Mouse (Mus musculus) intestine, embryonic 16.5 days (tissue): ENCODE results near the gene Oma1. TPM values are rescaled to one million over a fixed set of nuclear protein-coding genes. Genes with fewer than 3 reads are reported as not detected.

Experiments used
- ATAC-seq: fragments of 200-750 bp; cut with Nextera tagmentation; 2 replicates; pipeline ENCODE4 v1.8.0; 2017; ENCODE audit warnings: moderate TSS enrichment, moderate library complexity
- H3K27ac ChIP-seq: fragments of 300-500 bp; sonication (generic); 2 replicates; pipeline ENCODE4 v1.5.1; 2014; ENCODE audit warnings: mild to moderate bottlenecking, low read length
- H3K27me3 ChIP-seq: fragments of 300-500 bp; sonication (generic); replicated peaks from 2 replicates; pipeline ENCODE4 v1.6.1; 2014; ENCODE audit warnings: low read length, control low read depth, mixed read lengths; ENCODE audit not compliant: control insufficient read depth, insufficient read depth
- H3K36me3 ChIP-seq: fragments of 300-500 bp; sonication (generic); 2 replicates; pipeline ENCODE4 v1.6.1; 2014; ENCODE audit warnings: low read length, control low read depth; ENCODE audit not compliant: control insufficient read depth, insufficient read depth
- H3K4me1 ChIP-seq: fragments of 300-500 bp; sonication (generic); 2 replicates; pipeline ENCODE4 v1.6.1; 2014; ENCODE audit warnings: low read length, control low read depth, mixed read lengths; ENCODE audit not compliant: control insufficient read depth, insufficient read depth
- H3K4me2 ChIP-seq: fragments of 300-500 bp; sonication (generic); 2 replicates; pipeline ENCODE4 v1.6.1; 2014; ENCODE audit warnings: low read depth, low read length, control low read depth
- H3K4me3 ChIP-seq: fragments of 300-500 bp; sonication (generic); 2 replicates; pipeline ENCODE4 v1.5.1; 2014; ENCODE audit warnings: mild to moderate bottlenecking, low read length
- H3K9ac ChIP-seq: fragments of 300-500 bp; sonication (generic); 2 replicates; pipeline ENCODE4 v1.6.1; 2014; ENCODE audit warnings: low read depth, low read length
- H3K9me3 ChIP-seq: fragments of 300-500 bp; sonication (generic); 2 replicates; pipeline ENCODE4 v1.6.1; 2016; ENCODE audit warnings: low read length, control low read depth; ENCODE audit not compliant: control insufficient read depth
- WGBS: fragments of 180-500 bp; shearing (Covaris S2); extraction: QIAGEN DNeasy Blood & Tissue Kit; methylation state at CpG from one replicate; pipeline ENCODE4 v1.1.7; 2014; 5-methylcytosine and 5-hydroxymethylcytosine counted together
- polyA plus RNA-seq: library from polyadenylated mRNA; unstranded; fragments of >200 nt; fragmentation: Nextera tagmentation; extraction: Ambion mirVana; gene quantifications from 2 replicates; pipeline ENCODE4 v1.2.1, GENCODE M21; 2015

Oma1 gene
- polyA plus RNA-seq, 1 experiment from 2014 or later, result 25.4 TPM

DNA sequence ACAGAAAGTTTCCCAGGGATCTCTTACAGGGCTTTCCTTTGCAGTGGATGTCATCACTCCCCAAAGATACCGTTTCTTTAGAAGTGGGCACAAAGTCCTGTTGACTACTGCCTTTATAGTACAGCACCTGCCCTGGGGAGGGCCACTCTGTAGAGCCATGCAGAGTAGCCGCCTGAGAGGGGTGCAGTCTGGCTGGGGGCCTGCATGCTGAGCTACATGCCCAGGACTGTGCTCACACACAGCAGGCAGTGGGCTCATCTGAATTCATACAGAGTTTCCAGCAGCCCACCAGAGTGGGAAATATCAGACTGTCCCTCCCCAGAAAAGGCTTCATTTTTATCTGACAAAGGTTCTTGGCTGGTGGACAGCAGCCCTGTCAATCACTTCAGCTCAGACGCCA, 73.7 kb downstream of the Oma1 start:
- Histone ChIP-seq H3K9me3 (no peaks in the 10 kb centered on the region), H3K36me3 (no peaks in the 10 kb centered on the region), H3K4me1 (no peaks in the 10 kb centered on the region), H3K4me2 (no peak overlapping the region), H3K27ac (no peak overlapping the region), H3K4me3 (no peak overlapping the region), H3K27me3 (no peaks in the 10 kb centered on the region), H3K9ac (no peak overlapping the region)
- no peak for ATAC-seq
- WGBS, result 74% methylated on average over 3 of the region's 3 CpGs

DNA sequence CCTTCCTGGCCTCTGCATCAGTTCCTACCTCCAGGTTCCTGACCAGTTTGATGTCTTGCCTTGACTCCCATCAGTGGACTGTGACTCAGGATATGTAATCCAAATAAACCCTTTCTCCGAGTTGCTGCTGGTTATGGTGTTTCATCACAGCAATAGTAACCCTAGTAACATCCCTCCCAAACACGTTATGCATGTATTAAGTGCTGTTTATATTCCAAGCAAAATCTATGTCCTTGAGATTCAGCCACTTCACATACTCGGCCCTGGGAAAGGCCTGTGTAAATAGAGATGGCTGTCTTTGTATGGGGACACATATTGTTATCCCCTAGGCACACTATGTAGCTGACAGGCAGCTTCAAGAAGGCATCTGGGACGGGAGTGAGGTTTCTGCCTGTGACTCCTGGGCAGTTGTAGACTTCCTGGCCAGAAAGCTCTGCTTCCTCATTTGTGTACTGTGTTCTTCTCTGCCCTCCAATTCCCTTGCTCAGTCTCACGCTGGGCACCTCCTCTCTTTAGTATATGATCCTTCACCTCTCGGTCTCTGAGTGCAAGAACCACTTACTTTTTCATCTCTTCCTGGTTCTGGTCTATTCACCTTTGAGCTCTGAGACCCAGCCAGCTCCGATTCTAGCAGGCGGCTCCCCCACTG, 75.0 kb downstream of the Oma1 start:
- no peaks in the 10 kb centered on the region for H3K27me3 ChIP-seq
- H3K9ac ChIP-seq, result no peak overlapping the region
- H3K36me3 ChIP-seq, result no peaks in the 10 kb centered on the region
- WGBS, result 64% methylated on average over 8 of the region's 8 CpGs
- H3K9me3 ChIP-seq, result no peaks in the 10 kb centered on the region
- H3K4me1 ChIP-seq, result no peaks in the 10 kb centered on the region
- no peak overlapping the region for H3K4me2 ChIP-seq
- no peak overlapping the region for H3K4me3 ChIP-seq
- H3K27ac ChIP-seq, result no peak overlapping the region
- no peak for ATAC-seq

DNA sequence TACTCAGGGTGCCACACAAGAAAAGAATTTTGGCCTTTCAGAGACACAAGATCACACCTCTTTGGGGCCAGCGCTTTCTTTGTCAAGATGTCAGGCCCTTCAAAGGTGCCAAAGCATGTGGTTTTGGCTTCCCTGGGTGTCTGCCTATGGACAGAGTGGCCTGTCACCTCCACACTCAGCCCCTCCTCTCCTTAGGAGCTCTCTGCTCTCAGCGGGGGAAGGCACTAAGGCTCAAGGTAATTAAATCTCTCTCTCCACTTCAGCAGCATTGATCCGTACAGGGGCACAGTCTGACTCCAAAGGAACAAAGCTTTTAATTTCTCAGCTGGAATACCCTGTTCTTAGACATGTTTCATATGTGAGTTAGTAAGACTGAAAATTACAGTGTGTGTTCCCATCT, 76.0 kb downstream of the Oma1 start:
- WGBS, result 44% methylated on average over 3 of the region's 3 CpGs
- Histone ChIP-seq H3K36me3 (no peaks in the 10 kb centered on the region), H3K4me3 (no peak overlapping the region), H3K9me3 (no peaks in the 10 kb centered on the region), H3K4me2 (no peak overlapping the region), H3K9ac (no peak overlapping the region), H3K27ac (no peak overlapping the region), H3K27me3 (no peaks in the 10 kb centered on the region), H3K4me1 (no peaks in the 10 kb centered on the region)
- ATAC-seq, result no peak

DNA sequence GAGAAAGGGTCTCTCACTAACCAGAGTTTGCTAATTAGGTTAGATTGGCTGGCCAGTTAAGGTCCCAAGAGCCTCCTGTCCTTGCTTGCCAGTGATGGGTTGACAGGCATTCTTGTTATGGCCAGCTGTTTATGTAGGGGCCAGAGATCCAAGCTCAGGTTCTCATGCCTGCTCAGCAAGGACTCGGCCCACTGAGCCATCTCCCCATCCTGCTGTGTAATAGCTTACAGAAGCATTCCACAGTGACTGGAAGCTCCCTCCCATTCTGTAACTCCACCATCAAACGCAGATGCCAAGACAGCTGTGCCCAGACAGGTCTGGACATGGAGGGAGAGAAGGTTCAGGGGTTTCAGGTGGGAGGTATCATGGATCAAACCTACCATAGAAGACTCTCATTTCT, 76.9 kb downstream of the Oma1 start:
- ATAC-seq, result no peak
- Histone ChIP-seq H3K4me1 (no peaks in the 10 kb centered on the region), H3K4me2 (no peak overlapping the region), H3K9ac (no peak overlapping the region), H3K27me3 (no peaks in the 10 kb centered on the region), H3K4me3 (no peak overlapping the region), H3K27ac (no peak overlapping the region), H3K36me3 (no peaks in the 10 kb centered on the region), H3K9me3 (no peaks in the 10 kb centered on the region)
- 73% methylated on average over 2 of the region's 2 CpGs for WGBS

DNA sequence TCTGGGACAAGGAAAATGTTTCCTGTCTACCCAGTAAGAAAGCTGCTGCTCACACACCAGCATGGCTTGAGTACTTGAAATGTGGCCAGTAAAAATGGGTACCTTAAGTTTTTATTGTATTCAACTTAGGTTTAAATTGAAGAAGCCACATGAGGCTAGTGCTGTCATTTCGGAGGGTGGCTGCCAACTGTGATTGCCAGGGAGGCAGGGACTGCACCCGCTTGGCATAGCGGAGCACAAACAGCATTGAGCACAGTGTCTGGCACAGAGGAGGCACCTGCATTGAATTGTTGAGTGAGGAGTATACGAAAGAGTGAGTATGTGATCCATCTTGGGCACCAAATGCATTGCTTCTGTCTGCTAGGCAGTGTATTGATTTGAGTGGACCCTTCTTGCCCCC, 81.5 kb downstream of the Oma1 start:
- ATAC-seq, result no peak
- no peak overlapping the region for H3K4me2 ChIP-seq
- H3K36me3 ChIP-seq, result no peaks in the 10 kb centered on the region
- 91% methylated on average over 4 of the region's 4 CpGs for WGBS
- H3K4me1 ChIP-seq, result no peaks in the 10 kb centered on the region
- H3K9ac ChIP-seq, result no peak overlapping the region
- H3K4me3 ChIP-seq, result no peak overlapping the region
- no peaks in the 10 kb centered on the region for H3K9me3 ChIP-seq
- H3K27me3 ChIP-seq, result no peaks in the 10 kb centered on the region
- H3K27ac ChIP-seq, result no peak overlapping the region

DNA sequence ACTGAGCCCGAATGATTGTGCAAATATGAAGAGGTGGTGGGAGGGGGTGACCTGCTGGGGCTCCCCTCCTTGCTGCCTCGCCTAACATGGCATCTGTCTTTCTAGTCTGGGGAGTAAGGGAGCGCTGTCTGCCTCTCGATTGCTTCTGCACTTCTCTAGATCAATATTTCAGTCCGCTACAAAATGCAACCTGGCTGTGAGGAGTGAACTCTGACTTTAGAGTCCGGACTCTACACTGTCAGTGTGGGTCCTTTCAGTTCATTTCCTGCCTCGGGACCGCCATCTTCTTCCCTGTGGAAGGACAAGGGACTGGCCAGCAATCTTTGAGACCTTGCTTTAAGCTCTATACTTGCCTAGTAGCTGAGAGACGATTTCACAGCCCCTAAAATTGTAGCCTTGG, 82.3 kb downstream of the Oma1 start:
- ATAC-seq, result no peak

DNA sequence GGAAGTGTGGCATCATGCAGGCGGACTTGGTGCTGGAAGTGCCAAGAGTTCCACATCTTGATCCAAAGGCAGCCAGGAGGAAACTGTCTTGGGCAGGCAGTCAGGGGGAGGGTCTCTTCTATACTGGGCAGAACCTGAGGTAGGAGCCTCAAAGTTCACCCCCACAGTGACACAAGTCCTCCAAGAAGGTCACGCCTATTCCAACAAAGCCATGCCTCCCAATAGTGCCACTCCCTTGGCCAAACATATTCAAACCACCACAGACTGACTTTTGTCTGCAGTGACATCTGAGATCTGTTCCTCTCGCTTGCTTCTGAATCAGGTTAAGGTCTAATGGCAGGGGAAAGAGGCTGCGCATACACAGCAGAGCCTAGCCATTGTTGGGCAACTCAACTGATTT, 83.3 kb downstream of the Oma1 start:
- ATAC-seq, result no peak
- Histone ChIP-seq H3K9ac (no peak overlapping the region), H3K9me3 (no peaks in the 10 kb centered on the region), H3K36me3 (no peaks in the 10 kb centered on the region), H3K4me3 (no peak overlapping the region), H3K27ac (no peak overlapping the region), H3K4me2 (no peak overlapping the region), H3K27me3 (no peaks in the 10 kb centered on the region), H3K4me1 (no peaks in the 10 kb centered on the region)
- 89% methylated on average over 4 of the region's 4 CpGs for whole genome bisulfite sequencing

More for the DNA sequence above, 82.3 kb downstream of the Oma1 start:
- H3K4me3 ChIP-seq, result no peak overlapping the region
- H3K36me3 ChIP-seq, result no peaks in the 10 kb centered on the region
- no peak overlapping the region for H3K9ac ChIP-seq
- no peaks in the 10 kb centered on the region for H3K4me1 ChIP-seq
- H3K9me3 ChIP-seq, result no peaks in the 10 kb centered on the region
- WGBS, result 79% methylated on average over 9 of the region's 9 CpGs
- no peak overlapping the region for H3K4me2 ChIP-seq
- H3K27me3 ChIP-seq, result no peaks in the 10 kb centered on the region
- no peak overlapping the region for H3K27ac ChIP-seq

DNA sequence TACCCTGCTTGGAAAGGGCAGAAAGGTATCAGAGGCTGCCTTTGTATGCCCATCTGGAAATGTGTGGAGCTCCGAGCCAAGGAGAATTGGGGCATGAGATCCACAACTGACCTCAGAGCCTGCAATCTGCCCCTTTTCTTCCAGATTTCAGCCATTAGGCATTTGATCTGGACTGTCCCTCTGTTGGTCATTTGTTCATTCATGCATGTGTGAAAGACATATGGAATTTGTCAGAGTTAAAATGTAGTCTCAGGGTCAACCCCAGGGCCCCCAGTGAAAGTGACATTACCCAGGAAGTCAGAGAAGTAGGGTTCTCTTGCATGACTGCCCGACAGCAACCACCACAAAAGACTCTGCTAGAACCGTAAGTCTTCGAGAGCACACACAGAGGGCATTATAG, 89.0 kb downstream of the Oma1 start:
- no peaks in the 10 kb centered on the region for H3K9me3 ChIP-seq
- H3K27me3 ChIP-seq, result no peaks in the 10 kb centered on the region
- no peak overlapping the region for H3K27ac ChIP-seq
- H3K9ac ChIP-seq, result no peak overlapping the region
- no peak overlapping the region for H3K4me3 ChIP-seq
- H3K4me1 ChIP-seq, result no peaks in the 10 kb centered on the region
- WGBS, result 67% methylated on average over 4 of the region's 4 CpGs
- ATAC-seq, result no peak
- H3K4me2 ChIP-seq, result no peak overlapping the region
- no peaks in the 10 kb centered on the region for H3K36me3 ChIP-seq

DNA sequence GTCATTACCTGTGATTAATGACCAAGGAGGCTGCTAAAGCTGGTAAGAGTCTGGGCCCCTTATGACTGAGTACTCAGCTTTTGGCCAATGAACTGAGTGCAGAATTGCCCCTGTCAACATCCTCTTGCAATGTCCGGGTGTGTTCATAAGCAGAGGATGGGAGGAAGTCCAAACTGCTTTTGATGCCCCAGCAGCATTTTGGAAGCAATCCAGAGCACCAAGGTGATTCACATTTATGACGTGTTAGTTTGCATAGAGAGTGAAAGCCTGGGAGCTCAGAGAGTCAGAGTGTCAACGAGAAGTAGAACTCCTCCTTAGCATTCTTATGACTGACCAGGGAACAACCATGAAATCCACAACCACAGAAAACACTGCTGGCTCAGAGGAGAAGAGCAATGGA, 91.7 kb downstream of the Oma1 start:
- ATAC-seq, result no peak
- Histone ChIP-seq H3K27ac (no peak overlapping the region), H3K9ac (no peak overlapping the region), H3K4me1 (no peaks in the 10 kb centered on the region), H3K9me3 (no peaks in the 10 kb centered on the region), H3K36me3 (no peaks in the 10 kb centered on the region), H3K27me3 (no peaks in the 10 kb centered on the region), H3K4me2 (no peak overlapping the region), H3K4me3 (no peak overlapping the region)
- WGBS, result 53% methylated on average over 3 of the region's 3 CpGs

- Histone ChIP-seq H3K36me3 (no peaks in the 10 kb centered on the region), H3K9ac (no peak overlapping the region), H3K9me3 (no peaks in the 10 kb centered on the region), H3K4me3 (no peak overlapping the region), H3K4me1 (no peaks in the 10 kb centered on the region), H3K27ac (no peak overlapping the region), H3K4me2 (no peak overlapping the region), H3K27me3 (no peaks in the 10 kb centered on the region)
- 20% methylated on average over 4 of the region's 4 CpGs for WGBS
- no peak for ATAC-seq
Measured at GRCm38 (mm10) chr4:103410217-103410799, 96.7 kb downstream of the Oma1 start.
